ENCODE assay signal across 24 mouse cellular contexts in genomic region chr6:108837081-108837480, GRCm38 (mm10). TPM values are rescaled to one million over a fixed set of nuclear protein-coding genes. Genes with fewer than 3 reads are reported as not detected.
DNase-seq lines count a peak whose midpoint lies in the region; ATAC-seq and TF ChIP-seq lines count a peak whose summit lies in the region.
"Had no signal": no experiment of that assay in that cellular context is flagged by ENCODE, and none has a peak within 500 bp of the region (broad histone marks: within the 10 kb centered on the region; RNA-seq: fewer than 3 reads in every experiment).

No protein-coding gene starts in this region.

- no peak for TF ChIP-seq EP300 in lung, postnatal 0 days (IDR thresholded peaks at IDR 0.05)
- TF ChIP-seq EP300 in stomach, postnatal 0 days (optimal IDR thresholded peaks at IDR 0.05) = no peak

- no peak overlapping the region for H3K9ac ChIP-seq in lung, postnatal 0 days (replicated peaks; ENCODE audit: low read depth)
- no peak overlapping the region for H3K9ac ChIP-seq in stomach, postnatal 0 days (ENCODE audit: low read length)
- H3K9ac ChIP-seq: embryonic facial prominence, embryonic 13.5 days; heart, embryonic 13.5 days; hindbrain, embryonic 12.5 days; midbrain, embryonic 15.5 days; neural tube, embryonic 13.5 days; stomach, embryonic 15.5 days had no signal

- no peaks in the 10 kb centered on the region for H3K27me3 ChIP-seq in lung, postnatal 0 days (replicated peaks; ENCODE audit: insufficient read depth, low read length)
- no peaks in the 10 kb centered on the region for H3K27me3 ChIP-seq in stomach, postnatal 0 days (ENCODE audit: control insufficient read depth, insufficient read depth, low read length)
- H3K27me3 ChIP-seq: embryonic facial prominence, embryonic 13.5 days; heart, embryonic 13.5 days; hindbrain, embryonic 12.5 days; midbrain, embryonic 15.5 days; neural tube, embryonic 13.5 days; Patski; stomach, embryonic 15.5 days had no signal

- ATAC-seq in lung, postnatal 0 days = no peak
- ATAC-seq in stomach, postnatal 0 days (ENCODE audit: low FRiP score, low TSS enrichment) = no peak
- ATAC-seq: forebrain, embryonic 14.5 days; midbrain, embryonic 15.5 days had no signal

- no peak for TF ChIP-seq POLR2A in lung, adult 2 months (IDR thresholded peaks at IDR 0.05; ENCODE audit: borderline replicate concordance, extremely low read depth, low read depth, low read length)

- no peak for DNase-seq in gastrocnemius, adult 2 months
- no peak for DNase-seq in gastrocnemius, postnatal 36 days
- DNase-seq in lung, postnatal 0 days (ENCODE audit: low spot score) = no peak
- DNase-seq in lung, adult 2 months = no peak
- DNase-seq in gonadal fat pad, adult 2 months (ENCODE audit: low read depth) = peak; percentile 72
- no peak for DNase-seq in stomach, postnatal 0 days (ENCODE audit: low spot score)
- no peak for DNase-seq in B cell, adult 2 months
- DNase-seq: adrenal gland, adult 8-10 months; cerebellum, adult 2 months; cerebellum, postnatal 36 days; embryo, embryonic 11 days; kidney, postnatal 25 days; retina, postnatal 1 day; right cerebral cortex, postnatal 25 days had no signal

- no peak for TF ChIP-seq CTCF in gastrocnemius, adult 2 months (IDR thresholded peaks at IDR 0.05)
- no peak for TF ChIP-seq CTCF in lung, postnatal 0 days (IDR thresholded peaks at IDR 0.05)
- TF ChIP-seq CTCF in lung, adult 2 months (IDR thresholded peaks at IDR 0.05; ENCODE audit: insufficient read depth, low read length) = no peak
- TF ChIP-seq CTCF in stomach, postnatal 0 days (IDR thresholded peaks at IDR 0.05; ENCODE audit: low read depth) = no peak

- no peaks in the 10 kb centered on the region for H3K9me3 ChIP-seq in lung, postnatal 0 days (ENCODE audit: low read length)
- no peaks in the 10 kb centered on the region for H3K9me3 ChIP-seq in stomach, postnatal 0 days (ENCODE audit: control insufficient read depth, low read length)
- H3K9me3 ChIP-seq: embryonic facial prominence, embryonic 13.5 days; heart, embryonic 13.5 days; hindbrain, embryonic 12.5 days; midbrain, embryonic 15.5 days; neural tube, embryonic 13.5 days; stomach, embryonic 15.5 days had no signal

- WGBS in lung, postnatal 0 days = 85% methylated on average over 4 of the region's 4 CpGs
- WGBS in lung, adult 2 months = 80% methylated on average over 4 of the region's 4 CpGs
- 87% methylated on average over 4 of the region's 4 CpGs for WGBS in stomach, postnatal 0 days

- peaks cover 6% of the 10 kb centered on the region; the same call in 1 of the 2 replicates for H3K36me3 ChIP-seq in lung, postnatal 0 days (ENCODE audit: insufficient read depth, low read length)
- H3K36me3 ChIP-seq in stomach, postnatal 0 days (ENCODE audit: control insufficient read depth, insufficient read depth, low read length) = 0 out of 2 replicates have a peak, but pooled peaks cover 2% of the 10 kb centered on the region

- H3K4me3 ChIP-seq in gastrocnemius, adult 2 months = no peak overlapping the region
- no peak overlapping the region for H3K4me3 ChIP-seq in lung, postnatal 0 days (ENCODE audit: low read depth, low read length)
- H3K4me3 ChIP-seq in lung, adult 2 months (replicated peaks; ENCODE audit: extremely low read depth, low read depth, low read length) = no peak overlapping the region
- no peak overlapping the region for H3K4me3 ChIP-seq in stomach, postnatal 0 days (ENCODE audit: low read depth, low read length)
- H3K4me3 ChIP-seq: embryonic facial prominence, embryonic 13.5 days; erythroblast, embryonic 14.5 days; heart, adult 2 months; heart, embryonic 13.5 days; hindbrain, embryonic 12.5 days; midbrain, embryonic 15.5 days; neural tube, embryonic 13.5 days; stomach, embryonic 15.5 days had no signal

- peaks cover 8% of the 10 kb centered on the region; the same call in 1 of the 2 replicates for H3K4me1 ChIP-seq in lung, postnatal 0 days (ENCODE audit: insufficient read depth, low read depth, low read length)
- no peaks in the 10 kb centered on the region; the same call in 1 of the 2 replicates for H3K4me1 ChIP-seq in lung, adult 2 months (ENCODE audit: control insufficient read depth, insufficient read depth, low read length)
- no peaks in the 10 kb centered on the region for H3K4me1 ChIP-seq in stomach, postnatal 0 days (replicated peaks; ENCODE audit: control insufficient read depth, insufficient read depth)
- H3K4me1 ChIP-seq: hindbrain, embryonic 12.5 days; midbrain, embryonic 15.5 days had no signal

- intact Hi-C loops in gastrocnemius, adult 2 months (cut with DNase I) = no loop called here
- intact Hi-C loops in gastrocnemius, postnatal 36 days (cut with DNase I) = no loop called here

- peak overlapping the region; percentile 67 for H3K27ac ChIP-seq in gastrocnemius, adult 2 months
- peak overlapping the region; percentile 48 for H3K27ac ChIP-seq in lung, postnatal 0 days (ENCODE audit: low read length)
- peak overlapping the region; percentile 73 for H3K27ac ChIP-seq in stomach, postnatal 0 days (replicated peaks)
- H3K27ac ChIP-seq: embryonic facial prominence, embryonic 13.5 days; heart, embryonic 13.5 days; hindbrain, embryonic 12.5 days; midbrain, embryonic 15.5 days; neural tube, embryonic 13.5 days; stomach, embryonic 15.5 days had no signal

- no peak overlapping the region for H3K4me2 ChIP-seq in lung, postnatal 0 days (replicated peaks; ENCODE audit: low read depth, low read length)
- no peak overlapping the region for H3K4me2 ChIP-seq in stomach, postnatal 0 days (replicated peaks; ENCODE audit: low read depth)
- H3K4me2 ChIP-seq: embryonic facial prominence, embryonic 13.5 days; heart, embryonic 13.5 days; hindbrain, embryonic 12.5 days; midbrain, embryonic 15.5 days; neural tube, embryonic 13.5 days; stomach, embryonic 15.5 days had no signal

RNA-seq across cellular contexts. Expression of gene Edem1, which starts 8.6 kb away (rescaled TPM):
- 1 to 10 TPM; 5.4 to 6.7 TPM for total RNA-seq in gastrocnemius, adult 2 months (2021)
- total RNA-seq in gastrocnemius, postnatal 36 days (2021) = 1 to 10 TPM; 7.1 to 9.8 TPM
- 15.0 and 15.5 TPM in 2 replicates for polyA plus RNA-seq in lung, postnatal 0 days (2015; fragmentation: Nextera tagmentation; extraction: Ambion mirVana)
- 18.4 and 18.5 TPM in 2 replicates for polyA plus RNA-seq in lung, adult 2 months (2012; rRNA removed)
- polyA plus RNA-seq in gonadal fat pad, adult 2 months (2012; rRNA removed) = 26.8 and 28.5 TPM in 2 replicates
- 34.8 and 35.8 TPM in 2 replicates for polyA plus RNA-seq in stomach, postnatal 0 days (2015; fragmentation: Nextera tagmentation; extraction: Ambion mirVana)

RNA-seq across cellular contexts. Expression of gene Arl8b, which starts 54.2 kb away (rescaled TPM):
- 100 to 1,000 TPM; 110 to 120 TPM for total RNA-seq in gastrocnemius, adult 2 months (2021)
- total RNA-seq in gastrocnemius, postnatal 36 days (2021) = 100 to 1,000 TPM in 1 of 2 experiments, 10 to 100 TPM in 1; 94.7 to 103 TPM
- 45.5 and 54.3 TPM in 2 replicates for polyA plus RNA-seq in lung, postnatal 0 days (2015; fragmentation: Nextera tagmentation; extraction: Ambion mirVana)
- polyA plus RNA-seq in lung, adult 2 months (2012; rRNA removed) = 14.5 and 19.4 TPM in 2 replicates
- polyA plus RNA-seq in gonadal fat pad, adult 2 months (2012; rRNA removed) = 22.0 and 26.3 TPM in 2 replicates
- polyA plus RNA-seq in stomach, postnatal 0 days (2015; fragmentation: Nextera tagmentation; extraction: Ambion mirVana) = 57.5 and 60.5 TPM in 2 replicates
